Mouse (Mus musculus): Measurements from ENCODE around the gene Rnase10.
"Not testable (repeated sequence)": the region's sequence is repeated elsewhere in the genome, so short reads cannot be mapped to it uniquely, and the experiment has no call there.

The Rnase10 gene

DNA sequence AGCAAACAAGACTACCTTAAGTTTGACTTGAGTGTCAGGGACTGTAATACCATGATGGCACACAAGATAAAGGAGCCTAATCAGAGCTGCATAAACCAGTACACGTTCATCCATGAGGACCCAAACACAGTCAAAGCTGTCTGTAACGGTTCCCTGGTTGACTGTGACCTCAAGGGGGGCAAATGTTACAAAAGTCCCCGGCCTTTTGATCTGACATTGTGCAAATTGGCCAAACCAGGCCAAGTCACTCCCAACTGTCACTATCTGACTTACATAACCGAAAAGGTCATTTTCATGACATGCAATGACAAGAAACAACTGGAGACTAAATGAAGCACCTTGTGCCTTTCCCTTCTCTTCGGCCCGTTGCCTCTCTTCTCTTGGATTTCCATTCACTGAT lies 2.0 kb downstream of the Rnase10 start:
- DNase-seq (ENCODE audit: low spot score): no peak

DNA sequence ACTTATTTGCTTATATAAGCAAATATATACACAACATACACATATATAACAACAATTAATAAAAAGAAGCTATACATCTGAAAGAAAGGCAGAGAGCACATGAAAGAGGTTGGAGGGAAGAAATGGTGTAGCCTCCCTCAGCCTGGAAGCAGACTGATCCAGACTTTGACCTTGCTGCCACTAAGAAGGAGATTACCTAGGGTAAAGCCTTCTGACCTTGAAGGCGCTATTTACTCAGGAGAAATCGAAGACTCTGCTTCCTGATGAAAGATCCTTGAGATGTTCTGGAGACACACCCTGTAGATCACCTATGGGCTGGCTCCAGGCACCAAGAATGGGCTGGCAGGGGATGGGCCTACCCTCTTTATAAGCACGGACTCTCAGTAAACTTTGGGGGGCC lies 7.2 kb downstream of the Rnase10 start:
- DNase-seq (ENCODE audit: low spot score): not testable (repeated sequence)

DNA sequence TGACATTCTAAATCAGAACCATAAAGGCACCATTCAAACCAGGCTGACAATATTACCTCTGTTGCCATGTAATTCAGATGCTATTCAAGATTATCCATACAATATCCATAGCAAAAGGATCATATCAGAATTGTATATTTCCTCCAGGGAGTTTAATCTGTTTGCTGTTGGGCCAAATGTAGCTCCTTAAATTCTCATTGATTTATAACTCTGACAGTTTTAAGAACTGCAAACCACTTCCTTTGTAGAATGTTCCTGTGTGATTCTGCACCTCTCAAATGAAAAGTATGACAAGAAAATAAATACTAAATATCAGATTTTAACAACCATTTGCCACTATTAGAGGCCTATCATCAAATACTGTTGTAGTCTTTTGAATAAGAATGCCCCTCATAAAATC lies 8.2 kb downstream of the Rnase10 start:
- DNase-seq (ENCODE audit: low spot score): no peak

DNA sequence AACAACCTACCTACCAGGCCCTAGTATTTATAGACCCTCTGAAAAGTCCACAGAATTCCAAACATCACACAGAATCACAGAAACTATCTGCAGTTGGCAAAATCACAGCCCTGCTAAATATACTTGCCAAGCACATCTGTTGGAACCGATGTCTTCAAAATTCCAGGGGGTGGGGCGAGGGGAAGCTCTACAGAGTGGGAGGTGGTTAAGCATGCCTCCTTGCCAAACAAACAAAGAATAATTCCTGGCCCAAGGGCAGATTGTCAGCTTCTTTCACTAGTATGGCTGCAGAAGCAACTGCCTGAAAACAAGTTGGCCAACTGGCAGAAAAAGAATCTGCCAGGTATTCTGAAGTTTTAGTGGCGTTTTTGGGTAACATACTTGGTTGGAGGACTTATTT lies 9.7 kb downstream of the Rnase10 start:
- no peak for DNase-seq (ENCODE audit: low spot score)

DNA sequence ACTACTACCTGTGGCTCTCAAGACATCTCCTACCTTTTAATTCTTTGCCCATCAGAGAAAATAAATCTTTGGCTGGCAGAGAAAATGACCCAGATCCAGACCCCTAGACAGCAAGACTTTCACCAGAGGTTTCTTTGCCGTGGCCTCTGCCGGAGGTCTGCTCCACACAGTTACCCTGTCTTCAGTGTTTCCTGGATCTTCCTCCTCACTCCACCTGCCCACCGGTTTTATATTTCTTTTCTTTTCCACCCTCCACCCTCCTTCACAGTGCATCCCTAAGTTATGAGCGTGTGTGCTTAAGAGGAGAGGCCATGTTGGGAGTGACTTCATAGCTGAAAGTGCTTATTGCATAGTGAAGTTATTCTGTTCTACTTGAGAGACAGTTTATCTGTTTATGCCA lies 15.9 kb downstream of the Rnase10 start:
- no peak for DNase-seq (ENCODE audit: low spot score)

DNA sequence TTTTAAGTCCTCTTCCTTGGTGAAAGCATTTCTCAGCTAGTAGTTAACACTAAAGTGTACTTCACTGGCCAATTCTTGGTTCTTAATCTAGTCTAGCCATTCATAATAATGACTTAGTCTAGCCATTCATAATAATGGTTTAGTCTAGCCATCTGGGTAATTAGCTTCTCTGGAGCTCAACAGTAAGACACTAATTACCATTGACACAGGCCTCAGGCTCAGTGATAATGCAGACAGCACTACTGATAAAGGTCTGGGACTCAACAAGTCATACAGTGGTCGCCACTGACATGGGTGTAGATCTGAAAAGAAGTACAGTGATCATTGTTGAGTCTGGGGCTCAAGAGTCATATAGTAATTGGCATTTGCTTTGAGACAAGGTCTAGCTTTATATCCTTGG lies 17.3 kb downstream of the Rnase10 start:
- DNase-seq (ENCODE audit: low spot score): no peak

DNA sequence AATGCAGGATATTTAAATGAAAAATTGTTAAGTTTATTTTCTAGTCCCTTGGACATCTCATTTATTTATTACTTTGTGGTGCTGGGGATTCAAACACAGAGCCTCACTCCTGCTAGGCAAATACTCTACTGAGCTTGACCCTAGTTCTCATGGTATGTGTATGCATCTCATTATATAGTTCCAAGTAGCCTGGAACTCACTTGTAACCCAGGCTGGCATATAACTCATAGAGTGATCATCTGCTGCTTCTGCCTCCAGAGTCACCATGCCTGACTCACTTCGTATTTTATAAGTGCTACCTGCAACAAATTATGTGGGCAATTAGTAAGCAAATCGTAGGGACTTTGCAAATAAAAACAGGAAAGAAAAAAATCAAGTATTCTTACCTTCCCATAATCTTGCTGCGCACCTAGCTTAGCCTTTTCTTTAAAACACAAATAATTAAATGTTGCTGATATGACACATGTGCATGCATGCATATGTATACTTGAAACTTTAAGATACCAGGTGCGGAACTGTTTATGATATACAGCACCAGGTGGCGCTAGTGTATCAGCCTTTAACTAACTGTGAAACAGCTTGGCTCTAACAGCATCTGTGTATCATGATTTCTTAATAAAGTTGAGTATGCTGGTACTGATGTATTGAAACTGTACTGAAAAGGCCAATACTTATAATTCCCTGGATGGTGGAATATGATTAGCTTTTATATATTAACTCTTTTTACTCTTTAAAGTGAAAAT lies 19.0 kb downstream of the Rnase10 start:
- DNase-seq (ENCODE audit: low spot score): no peak

DNA sequence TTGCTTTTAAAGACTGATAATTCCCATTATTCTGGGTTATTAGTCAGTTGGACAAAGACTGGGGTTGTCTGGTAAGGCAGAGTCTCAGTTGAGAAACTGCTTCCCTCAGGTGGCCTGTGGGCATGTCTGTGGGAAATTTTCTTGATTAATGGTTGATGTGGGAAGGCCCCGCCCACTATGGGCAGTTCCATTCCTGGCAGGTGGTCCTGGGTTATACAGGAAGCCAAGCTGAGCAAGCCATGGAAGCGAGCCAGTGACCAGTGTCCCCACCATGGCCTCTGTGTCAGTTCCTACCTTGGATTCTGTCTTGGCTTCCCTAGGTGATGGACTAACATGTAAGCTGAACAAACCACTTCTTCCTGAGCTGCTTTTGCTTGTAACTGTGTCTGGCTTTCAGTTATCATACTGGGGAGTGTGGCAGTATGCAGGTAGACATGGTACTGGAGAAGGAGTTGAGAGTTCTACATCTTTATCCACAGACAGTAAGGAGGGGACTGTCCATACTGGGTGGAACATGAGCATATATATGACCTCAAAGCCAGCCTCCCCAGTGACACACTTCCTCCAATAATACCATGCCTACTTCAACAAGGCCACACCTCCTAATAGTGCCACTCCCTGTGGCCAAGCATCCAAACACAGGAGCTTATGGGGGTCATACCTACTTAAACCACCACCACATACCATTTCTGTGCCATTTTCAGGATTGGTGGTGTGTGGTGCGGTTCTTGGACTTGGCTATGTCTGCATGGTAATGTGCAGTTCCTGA lies 20.0 kb downstream of the Rnase10 start:
- DNase-seq (ENCODE audit: low spot score): no peak

DNA sequence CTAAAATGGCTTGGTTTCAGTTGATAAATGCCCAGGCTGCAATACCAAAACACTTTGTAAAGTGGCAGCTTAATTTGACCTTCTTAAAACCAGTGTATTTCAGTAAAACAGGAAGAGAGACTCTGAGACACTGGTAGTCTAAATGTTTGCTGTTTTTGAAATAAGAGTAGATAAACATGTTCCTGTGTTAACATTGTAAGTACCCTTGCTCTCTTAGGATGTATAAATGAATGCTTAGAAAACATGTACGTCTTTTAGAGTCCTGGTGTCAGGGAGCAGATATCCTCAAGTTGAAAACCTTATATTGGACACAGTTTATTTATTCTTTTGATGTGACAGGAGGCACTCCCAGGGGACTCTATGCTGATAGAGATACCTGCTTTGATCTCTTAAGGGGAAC lies 27.7 kb downstream of the Rnase10 start:
- DNase-seq (ENCODE audit: low spot score): no peak

DNA sequence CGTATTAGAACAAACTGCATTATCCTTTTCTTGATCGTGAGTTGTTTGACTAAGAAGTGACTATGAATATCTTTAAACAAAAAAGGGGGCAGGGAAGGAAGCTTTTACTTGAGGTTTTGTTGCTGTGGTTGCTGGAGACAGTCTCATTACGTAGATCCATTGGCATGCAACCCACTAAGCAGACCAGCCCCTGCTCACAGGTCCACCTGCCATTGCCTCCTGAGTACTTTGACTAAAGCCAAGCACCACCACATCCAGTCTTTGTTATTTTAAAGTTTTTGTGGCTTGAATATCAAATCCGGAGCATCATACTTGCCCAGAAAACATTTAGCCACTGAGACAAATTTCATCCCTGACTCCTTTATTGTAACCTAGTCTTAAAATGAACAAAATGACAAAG lies 28.7 kb downstream of the Rnase10 start:
- DNase-seq (ENCODE audit: low spot score): no peak

DNA sequence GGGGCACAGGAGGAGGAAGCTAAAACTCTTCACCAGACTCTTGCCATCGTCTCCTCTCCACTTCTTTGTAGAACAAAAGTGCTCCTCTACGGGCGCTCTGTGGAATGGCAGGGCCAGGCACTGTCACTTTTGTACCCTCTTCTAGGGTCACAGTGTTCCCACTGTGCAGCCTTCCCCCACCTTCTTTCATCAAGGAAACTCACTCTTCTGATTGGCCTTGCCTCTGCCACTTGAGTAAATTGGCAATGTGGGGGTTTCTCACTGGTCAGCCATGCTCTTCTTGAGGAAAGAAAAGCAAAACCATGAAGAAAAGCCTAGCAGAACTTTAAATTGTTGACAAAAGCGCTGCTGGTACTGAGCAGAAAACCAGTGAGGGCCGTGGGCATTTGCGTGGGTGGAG lies 34.2 kb downstream of the Rnase10 start, which contains the start of gene Rnase9:
TSS of gene Rnase9 (minus strand) at position 101 of the 400 bp plus-strand sequence.
- DNase-seq (ENCODE audit: low spot score): no peak

DNA sequence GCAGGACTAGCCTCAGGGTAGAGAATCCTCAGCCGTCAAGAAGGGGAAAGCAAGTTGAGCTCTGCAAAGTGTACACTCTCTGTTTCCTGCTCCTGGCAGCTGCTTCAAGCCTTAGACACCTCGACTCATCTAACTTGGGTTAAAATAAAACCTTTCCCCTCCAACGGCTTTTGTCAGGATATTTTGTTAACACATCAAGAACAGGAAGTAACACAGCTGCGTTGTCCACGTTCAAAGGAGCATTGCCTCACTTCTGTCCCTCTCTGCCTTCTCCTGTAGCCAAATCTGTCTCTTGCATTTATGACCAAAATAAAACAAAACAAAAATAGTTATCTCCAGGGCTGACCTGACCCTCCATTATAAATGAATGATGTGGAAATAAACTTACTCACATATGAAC lies 40.3 kb downstream of the Rnase10 start:
- DNase-seq (ENCODE audit: low spot score): no peak

DNA sequence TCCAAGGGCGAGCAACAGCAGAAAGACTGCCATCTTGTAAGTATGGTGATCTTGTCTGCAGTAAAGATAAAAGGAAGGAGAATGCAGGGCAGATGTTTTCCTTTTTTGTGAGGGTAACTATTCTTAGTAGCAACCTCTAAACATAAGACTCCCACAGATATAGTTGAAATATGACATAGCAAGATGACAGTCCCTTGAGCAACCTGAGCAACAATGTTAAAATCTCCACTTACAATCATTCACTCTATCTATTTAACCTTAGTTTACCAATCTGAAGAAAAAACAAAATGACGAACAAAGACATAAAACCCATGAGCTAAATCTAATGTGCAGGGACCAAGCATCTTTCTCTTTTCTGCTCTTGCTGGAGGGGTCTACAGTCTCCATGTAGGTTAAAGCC lies 42.5 kb downstream of the Rnase10 start, which contains the start of gene Rnase11:
TSS of gene Rnase11 (minus strand) at position 101 of the 400 bp plus-strand sequence.
- no peak for DNase-seq (ENCODE audit: low spot score)

DNA sequence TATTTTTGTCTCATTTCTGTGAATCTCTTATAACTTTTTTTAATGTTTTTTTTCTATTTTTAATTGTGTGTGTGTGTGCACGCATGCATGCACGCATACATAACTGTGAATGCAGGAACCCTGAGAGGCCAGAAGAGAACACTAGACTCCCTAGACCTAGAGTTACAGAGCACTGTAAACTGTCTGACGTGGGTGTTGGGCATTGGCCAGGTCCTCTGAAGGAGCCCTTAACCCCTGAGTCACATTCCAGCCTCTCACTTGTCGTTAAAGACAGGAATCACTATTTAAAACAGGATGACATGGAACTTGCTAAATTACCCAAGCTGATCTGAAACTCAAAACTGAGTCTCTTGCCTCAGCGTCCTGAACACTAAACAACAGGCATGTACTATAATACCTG lies 44.4 kb downstream of the Rnase10 start:
- DNase-seq (ENCODE audit: low spot score): no peak

DNA sequence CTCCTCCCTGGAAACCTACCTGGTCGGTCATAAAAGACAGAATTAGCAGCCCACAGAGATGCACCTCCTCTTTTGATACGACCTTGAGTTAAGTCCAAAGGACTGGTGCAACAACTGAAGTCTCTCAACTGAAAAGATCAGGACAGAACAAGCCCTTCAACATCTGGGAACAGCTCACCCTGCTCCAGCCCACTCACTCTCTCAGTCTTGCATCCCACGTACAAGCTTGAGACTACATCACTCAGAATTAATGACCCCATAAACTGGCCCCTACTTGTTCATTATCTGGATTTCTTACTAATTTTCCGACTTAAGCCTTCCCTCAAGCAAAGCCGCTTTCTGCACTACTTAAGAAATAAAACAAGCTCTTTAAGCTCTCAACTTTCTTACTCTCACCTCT lies 45.6 kb downstream of the Rnase10 start:
- no peak for DNase-seq (ENCODE audit: low spot score)

DNA sequence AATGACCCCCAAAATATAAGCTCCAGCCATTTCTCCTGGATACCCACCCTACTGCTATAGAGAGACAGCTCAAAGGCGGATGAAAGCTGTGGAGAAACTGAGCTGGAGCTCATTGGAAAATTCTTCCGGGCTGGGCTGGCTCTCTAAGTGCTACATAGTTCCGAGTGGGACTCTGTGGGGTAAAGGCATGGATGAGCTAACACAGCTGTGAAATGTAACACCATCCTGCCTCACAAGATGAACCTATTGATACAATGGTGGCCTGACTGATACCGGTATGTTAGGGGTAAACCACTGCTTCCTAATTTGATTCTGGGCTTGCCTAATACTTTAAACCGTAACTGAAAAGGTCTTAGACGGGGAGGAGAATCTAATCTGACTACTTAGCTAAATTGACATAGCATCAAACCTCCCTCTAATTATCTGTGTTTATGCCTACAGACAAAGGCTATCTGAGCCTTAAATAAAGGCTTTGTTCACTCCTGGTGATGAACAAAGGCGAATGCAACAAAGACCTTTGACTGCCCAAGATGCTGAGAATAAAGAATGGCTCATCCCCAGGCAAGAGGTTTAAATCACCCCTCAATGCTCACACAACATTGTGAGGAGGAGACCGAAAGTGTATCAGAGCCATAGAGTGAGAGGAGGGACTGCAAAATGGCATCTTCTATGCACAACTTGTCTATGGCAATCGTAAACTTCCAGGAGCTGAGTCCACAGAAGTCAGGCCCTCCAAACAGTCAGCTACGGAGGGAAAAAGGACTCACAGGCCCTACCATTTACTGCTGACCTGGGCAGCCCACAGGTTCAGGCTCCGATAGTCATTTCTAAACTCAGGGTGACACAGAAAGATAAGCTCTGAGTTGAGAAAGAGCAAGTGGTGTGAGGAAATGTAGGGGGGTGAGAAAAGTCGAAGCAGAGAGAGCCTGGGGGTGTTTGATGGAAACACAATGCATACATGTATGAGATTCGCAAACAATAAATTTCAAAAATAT lies 47.0 kb downstream of the Rnase10 start:
- no peak for DNase-seq (ENCODE audit: low spot score)

DNA sequence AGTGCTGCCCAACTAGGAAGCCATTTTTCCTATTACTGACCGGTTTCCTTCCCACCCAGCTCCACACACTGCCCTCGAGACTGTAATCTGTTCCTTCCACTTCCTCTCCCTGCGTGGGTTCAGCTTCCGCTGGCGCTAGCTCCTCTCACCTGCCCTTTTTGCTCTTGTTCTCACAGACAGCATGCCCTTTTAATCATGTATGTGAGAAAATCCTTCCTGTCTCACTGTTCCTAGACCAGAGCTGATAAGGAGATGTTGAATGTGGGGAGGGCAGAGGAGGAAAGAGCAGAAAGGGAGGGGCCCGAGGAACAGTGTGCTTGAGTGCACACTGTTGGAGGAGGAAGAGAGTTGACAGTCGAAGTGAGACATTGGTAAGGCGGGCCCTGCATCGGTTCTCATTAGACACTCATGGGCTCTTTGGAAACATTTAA lies 49.9 kb downstream of the Rnase10 start, which contains the start of gene Rnase12:
TSS of gene Rnase12 (minus strand) at position 261 of the 431 bp plus-strand sequence.
- no peak for DNase-seq (ENCODE audit: low spot score)

All from urinary bladder, postnatal 10 days (tissue).